Mouse (Mus musculus) ES-CJ7 (cell line): ENCODE measurements around the gene Mturn.

ENCODE experiments used
- DNase-seq: peaks from one replicate; pipeline ENCODE4 v3.0.0; 2011; ENCODE audit warnings: low read depth, low spot score

The Mturn gene

GRCm38 (mm10) chr6:54729451-54730105 is 48.2 kb downstream of the Mturn start:
- no peak for DNase-seq

- no peak for DNase-seq
These were observed 50.3 kb downstream of the Mturn start for GRCm38 (mm10) chr6:54731726-54732125.

- no peak for DNase-seq
These were observed 51.3 kb downstream of the Mturn start for GRCm38 (mm10) chr6:54732721-54733120.

GRCm38 (mm10) chr6:54736126-54736525 is 54.7 kb downstream of the Mturn start:
- DNase-seq = no peak

GRCm38 (mm10) chr6:54737255-54737654 is 55.8 kb downstream of the Mturn start:
- no peak for DNase-seq

- DNase-seq = no peak
These were observed 56.3 kb downstream of the Mturn start for GRCm38 (mm10) chr6:54737684-54738083.

GRCm38 (mm10) chr6:54749056-54749455 is 67.6 kb downstream of the Mturn start:
- no peak for DNase-seq

- no peak for DNase-seq
These were observed 70.2 kb downstream of the Mturn start for GRCm38 (mm10) chr6:54751621-54752020.

- DNase-seq = no peak
These were observed 70.7 kb downstream of the Mturn start for GRCm38 (mm10) chr6:54752076-54752475.
